Mouse (Mus musculus): ENCODE measurements around the gene 9230112D13Rik. TPM values are rescaled to one million over a fixed set of nuclear protein-coding genes. Genes with fewer than 3 reads are reported as not detected.

The 9230112D13Rik gene
- polyA plus RNA-seq, 1 experiment from 2014 or later = not detected

DNA sequence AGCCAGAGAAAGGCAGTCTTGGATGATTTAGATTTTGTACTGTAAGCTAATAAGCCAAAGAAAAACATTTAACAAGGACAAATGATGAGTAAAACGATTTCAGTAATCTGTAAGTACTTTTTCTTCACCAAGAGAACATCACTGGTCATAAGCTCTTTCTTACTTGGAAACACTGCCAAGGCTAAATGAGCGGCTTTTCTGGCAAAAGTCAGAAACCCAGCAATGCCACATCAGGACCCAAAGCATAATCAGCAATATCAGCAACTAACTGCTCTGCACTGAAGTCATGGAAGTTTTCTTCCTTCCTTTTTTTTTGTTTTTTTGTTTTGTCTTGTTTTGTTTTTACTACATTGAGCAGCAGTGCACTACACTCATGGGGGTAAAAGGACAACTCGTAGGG lies 25.3 kb downstream of the 9230112D13Rik start:
- H3K9ac ChIP-seq (replicated peaks; ENCODE audit: low read depth, low read length) = no peak overlapping the region
- peaks cover 16% of the 10 kb centered on the region for H3K4me1 ChIP-seq (replicated peaks; ENCODE audit: control insufficient read depth, insufficient read depth, low read length)
- no peak for ATAC-seq
- WGBS = 78% methylated on average over 3 of the region's 3 CpGs
- no peaks in the 10 kb centered on the region for H3K36me3 ChIP-seq (ENCODE audit: control insufficient read depth, insufficient read depth)
- H3K9me3 ChIP-seq (ENCODE audit: control insufficient read depth, low read length) = no peaks in the 10 kb centered on the region
- no peak overlapping the region for H3K27ac ChIP-seq (ENCODE audit: low read length)
- no peaks in the 10 kb centered on the region for H3K27me3 ChIP-seq (replicated peaks; ENCODE audit: control insufficient read depth, insufficient read depth, low read length)
- no peak overlapping the region for H3K4me3 ChIP-seq (replicated peaks; ENCODE audit: low read length)
- H3K4me2 ChIP-seq (ENCODE audit: low read length) = no peak overlapping the region

DNA sequence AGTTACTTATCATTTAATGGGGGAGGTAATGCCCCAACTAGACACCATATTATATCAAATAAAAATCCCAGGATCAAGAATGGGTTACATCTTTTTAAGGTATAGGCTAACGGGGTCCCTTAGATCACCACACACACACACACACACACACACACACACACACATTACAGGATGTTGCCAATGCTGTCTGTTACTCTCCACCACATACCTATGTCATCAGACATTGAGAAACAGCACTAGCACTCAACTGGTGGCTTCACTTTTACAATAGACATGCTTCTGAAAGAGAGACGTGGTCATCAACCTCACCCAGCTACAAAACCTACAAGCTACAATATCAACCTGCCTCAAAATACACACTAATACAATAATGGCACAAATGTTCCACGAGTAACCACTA lies 28.9 kb downstream of the 9230112D13Rik start:
- Histone ChIP-seq H3K27ac (ENCODE audit: low read length) (no peak overlapping the region), H3K9ac (replicated peaks; ENCODE audit: low read depth, low read length) (no peak overlapping the region), H3K27me3 (replicated peaks; ENCODE audit: control insufficient read depth, insufficient read depth, low read length) (no peaks in the 10 kb centered on the region), H3K4me3 (replicated peaks; ENCODE audit: low read length) (no peak overlapping the region), H3K4me1 (replicated peaks; ENCODE audit: control insufficient read depth, insufficient read depth, low read length) (no peaks in the 10 kb centered on the region; the same call in 1 of the 2 replicates), H3K9me3 (ENCODE audit: control insufficient read depth, low read length) (no peaks in the 10 kb centered on the region), H3K36me3 (ENCODE audit: control insufficient read depth, insufficient read depth) (no peaks in the 10 kb centered on the region), H3K4me2 (ENCODE audit: low read length) (no peak overlapping the region)
- WGBS = 96% methylated on average over 3 of the region's 3 CpGs
- ATAC-seq = no peak

DNA sequence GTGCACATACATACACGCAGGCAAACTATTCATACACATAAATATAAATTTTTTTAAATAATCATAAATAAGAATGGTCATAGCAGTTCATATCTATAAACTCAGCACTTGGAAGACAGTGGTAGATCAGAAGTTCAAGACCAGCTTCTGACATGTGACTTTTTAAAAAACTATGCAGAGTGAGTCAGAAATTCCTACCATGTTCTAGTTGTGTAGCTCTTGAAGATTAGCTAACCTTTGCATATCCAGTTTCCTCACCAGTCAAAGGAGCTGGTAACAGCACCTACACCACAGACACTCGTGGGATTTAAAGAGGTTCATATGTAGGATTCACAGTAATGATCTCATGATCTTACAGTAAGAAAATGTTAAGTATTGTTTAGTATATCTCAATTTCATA lies 29.9 kb downstream of the 9230112D13Rik start:
- Histone ChIP-seq H3K4me3 (replicated peaks; ENCODE audit: low read length) (no peak overlapping the region), H3K36me3 (ENCODE audit: control insufficient read depth, insufficient read depth) (no peaks in the 10 kb centered on the region), H3K9ac (replicated peaks; ENCODE audit: low read depth, low read length) (no peak overlapping the region), H3K27ac (ENCODE audit: low read length) (no peak overlapping the region), H3K4me1 (replicated peaks; ENCODE audit: control insufficient read depth, insufficient read depth, low read length) (no peaks in the 10 kb centered on the region; the same call in 1 of the 2 replicates), H3K4me2 (ENCODE audit: low read length) (no peak overlapping the region), H3K27me3 (replicated peaks; ENCODE audit: control insufficient read depth, insufficient read depth, low read length) (no peaks in the 10 kb centered on the region), H3K9me3 (ENCODE audit: control insufficient read depth, low read length) (no peaks in the 10 kb centered on the region)
- ATAC-seq = no peak
- WGBS = 97% methylated on average over 2 of the region's 2 CpGs

DNA sequence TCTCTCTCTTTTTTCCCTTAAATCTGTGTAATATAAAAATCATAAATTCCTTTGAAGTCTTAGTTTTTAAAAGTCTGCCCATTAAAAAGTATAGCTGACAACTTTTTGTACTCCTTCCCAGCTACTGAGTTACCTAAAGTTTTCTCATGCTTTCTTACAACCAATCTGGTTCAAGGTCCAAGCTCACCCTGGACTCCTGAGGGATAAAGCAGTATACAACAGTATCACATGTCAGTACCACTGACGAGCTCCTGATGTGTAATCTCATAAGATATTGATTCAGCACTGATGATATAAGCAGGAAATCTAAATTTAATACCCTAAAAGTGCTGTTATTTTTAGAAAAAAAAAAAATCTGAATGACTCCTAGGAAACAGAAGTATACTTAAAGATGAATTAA lies 31.6 kb downstream of the 9230112D13Rik start:
- no peak overlapping the region for H3K4me3 ChIP-seq (replicated peaks; ENCODE audit: low read length)
- H3K27me3 ChIP-seq (replicated peaks; ENCODE audit: control insufficient read depth, insufficient read depth, low read length) = no peaks in the 10 kb centered on the region
- H3K9me3 ChIP-seq (ENCODE audit: control insufficient read depth, low read length) = no peaks in the 10 kb centered on the region
- H3K4me1 ChIP-seq (replicated peaks; ENCODE audit: control insufficient read depth, insufficient read depth, low read length) = peaks cover 3% of the 10 kb centered on the region
- no peak overlapping the region for H3K27ac ChIP-seq (ENCODE audit: low read length)
- no peak overlapping the region for H3K9ac ChIP-seq (replicated peaks; ENCODE audit: low read depth, low read length)
- no peaks in the 10 kb centered on the region for H3K36me3 ChIP-seq (ENCODE audit: control insufficient read depth, insufficient read depth)
- H3K4me2 ChIP-seq (ENCODE audit: low read length) = no peak overlapping the region
- no peak for ATAC-seq
- WGBS = 87% methylated on average over 1 of the region's 1 CpGs

DNA sequence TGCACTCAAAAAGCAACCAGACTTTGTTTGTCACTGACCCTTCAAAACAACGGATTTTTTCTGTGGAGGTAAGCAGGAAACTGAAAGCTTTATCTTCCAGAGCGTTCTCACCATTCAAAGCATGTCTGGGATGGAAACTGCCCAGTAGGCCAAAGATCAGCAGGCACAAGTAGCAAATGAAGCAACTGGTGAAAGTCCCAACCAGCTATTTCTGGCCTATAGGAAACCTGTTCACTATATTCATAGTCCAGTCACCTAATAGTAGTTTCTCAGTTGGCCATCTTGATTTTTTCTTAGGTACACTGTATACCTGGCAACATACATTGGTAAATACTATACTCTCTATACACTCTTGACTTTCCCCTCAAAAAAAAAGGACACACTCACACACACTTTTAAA lies 32.7 kb downstream of the 9230112D13Rik start:
- 87% methylated on average over 2 of the region's 2 CpGs for WGBS
- ATAC-seq = no peak
- H3K27me3 ChIP-seq (replicated peaks; ENCODE audit: control insufficient read depth, insufficient read depth, low read length) = no peaks in the 10 kb centered on the region
- no peaks in the 10 kb centered on the region for H3K36me3 ChIP-seq (ENCODE audit: control insufficient read depth, insufficient read depth)
- no peak overlapping the region for H3K4me2 ChIP-seq (ENCODE audit: low read length)
- no peak overlapping the region for H3K27ac ChIP-seq (ENCODE audit: low read length)
- no peaks in the 10 kb centered on the region for H3K9me3 ChIP-seq (ENCODE audit: control insufficient read depth, low read length)
- H3K9ac ChIP-seq (replicated peaks; ENCODE audit: low read depth, low read length) = no peak overlapping the region
- H3K4me3 ChIP-seq (replicated peaks; ENCODE audit: low read length) = no peak overlapping the region
- peaks cover 7% of the 10 kb centered on the region; the same call in 1 of the 2 replicates for H3K4me1 ChIP-seq (replicated peaks; ENCODE audit: control insufficient read depth, insufficient read depth, low read length)

DNA sequence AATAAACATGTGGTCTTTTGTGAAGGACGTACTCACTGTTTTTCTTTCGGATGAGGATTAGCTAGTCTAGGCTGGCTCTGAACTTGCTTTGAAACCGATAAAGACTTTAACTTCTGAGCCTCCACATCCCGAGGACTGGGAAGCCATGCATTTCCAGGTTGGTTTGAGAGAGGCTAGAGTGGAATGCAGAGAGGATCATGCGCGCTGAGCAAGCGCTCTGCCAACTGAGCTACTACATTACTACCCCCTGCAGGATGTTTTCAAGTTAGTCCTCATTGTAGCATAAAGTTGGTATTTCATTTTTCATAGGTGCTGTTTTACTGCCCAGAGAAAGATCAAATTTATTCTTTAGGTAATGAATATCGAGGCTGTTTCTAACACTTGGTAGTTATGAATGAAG lies 36.4 kb downstream of the 9230112D13Rik start:
- H3K36me3 ChIP-seq (ENCODE audit: control insufficient read depth, insufficient read depth) = no peaks in the 10 kb centered on the region
- no peaks in the 10 kb centered on the region for H3K9me3 ChIP-seq (ENCODE audit: control insufficient read depth, low read length)
- H3K27me3 ChIP-seq (replicated peaks; ENCODE audit: control insufficient read depth, insufficient read depth, low read length) = no peaks in the 10 kb centered on the region
- H3K4me3 ChIP-seq (replicated peaks; ENCODE audit: low read length) = no peak overlapping the region
- no peak overlapping the region; the same call in 1 of the 2 replicates for H3K27ac ChIP-seq (ENCODE audit: low read length)
- no peak overlapping the region for H3K9ac ChIP-seq (replicated peaks; ENCODE audit: low read depth, low read length)
- H3K4me1 ChIP-seq (replicated peaks; ENCODE audit: control insufficient read depth, insufficient read depth, low read length) = peaks cover 15% of the 10 kb centered on the region
- H3K4me2 ChIP-seq (ENCODE audit: low read length) = no peak overlapping the region
- ATAC-seq = no peak
- 54% methylated on average over 8 of the region's 8 CpGs for WGBS

DNA sequence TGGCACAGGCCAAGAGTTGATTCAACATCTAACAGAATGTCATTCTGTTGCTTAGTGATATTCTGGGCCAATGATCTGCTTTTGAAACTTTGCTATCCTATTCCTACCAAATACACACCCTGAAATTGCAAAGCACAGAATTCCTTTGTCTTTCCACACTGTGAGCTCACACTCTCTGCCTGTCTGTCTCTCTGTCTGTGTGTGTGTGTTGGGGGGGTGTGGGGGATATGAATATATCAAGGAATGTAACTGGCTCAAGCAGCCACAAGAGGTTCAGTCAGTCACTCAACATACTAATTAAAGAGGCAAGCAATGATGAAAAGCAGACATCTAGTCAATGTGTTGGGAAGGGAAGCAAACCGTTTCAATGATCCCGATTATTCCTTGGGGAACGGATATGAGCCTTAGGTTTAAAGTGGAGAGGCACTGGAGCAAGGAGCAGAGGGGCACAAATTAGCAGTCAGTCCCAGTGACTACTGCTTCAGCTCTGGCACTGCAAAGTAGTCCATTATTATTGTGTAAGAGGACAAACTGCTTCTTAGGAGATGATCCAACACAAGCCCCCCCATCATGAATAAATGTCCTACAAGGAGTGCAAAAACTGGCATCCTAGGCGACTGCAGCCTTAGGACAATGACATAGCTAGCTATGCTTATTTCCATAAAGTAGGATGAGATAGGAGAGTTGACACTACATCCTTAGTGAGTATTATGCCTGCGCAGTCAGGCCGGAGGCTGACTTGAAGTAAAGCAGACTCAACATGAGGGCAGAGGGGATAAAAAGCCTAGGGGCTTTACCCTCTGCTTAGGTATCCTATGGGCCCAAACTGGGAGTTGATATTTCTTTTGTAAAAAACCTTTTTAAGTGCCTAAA lies 38.9 kb downstream of the 9230112D13Rik start:
- Histone ChIP-seq H3K4me1 (replicated peaks; ENCODE audit: control insufficient read depth, insufficient read depth, low read length) (peaks cover 15% of the 10 kb centered on the region), H3K9me3 (ENCODE audit: control insufficient read depth, low read length) (no peaks in the 10 kb centered on the region), H3K4me3 (replicated peaks; ENCODE audit: low read length) (no peak overlapping the region), H3K27me3 (replicated peaks; ENCODE audit: control insufficient read depth, insufficient read depth, low read length) (no peaks in the 10 kb centered on the region), H3K9ac (replicated peaks; ENCODE audit: low read depth, low read length) (no peak overlapping the region), H3K27ac (ENCODE audit: low read length) (peak overlapping the region; percentile 47), H3K4me2 (ENCODE audit: low read length) (no peak overlapping the region), H3K36me3 (ENCODE audit: control insufficient read depth, insufficient read depth) (no peaks in the 10 kb centered on the region)
- ATAC-seq = peak; percentile 81; the same call in 1 of the 2 replicates
- WGBS = 43% methylated on average over 6 of the region's 6 CpGs

DNA sequence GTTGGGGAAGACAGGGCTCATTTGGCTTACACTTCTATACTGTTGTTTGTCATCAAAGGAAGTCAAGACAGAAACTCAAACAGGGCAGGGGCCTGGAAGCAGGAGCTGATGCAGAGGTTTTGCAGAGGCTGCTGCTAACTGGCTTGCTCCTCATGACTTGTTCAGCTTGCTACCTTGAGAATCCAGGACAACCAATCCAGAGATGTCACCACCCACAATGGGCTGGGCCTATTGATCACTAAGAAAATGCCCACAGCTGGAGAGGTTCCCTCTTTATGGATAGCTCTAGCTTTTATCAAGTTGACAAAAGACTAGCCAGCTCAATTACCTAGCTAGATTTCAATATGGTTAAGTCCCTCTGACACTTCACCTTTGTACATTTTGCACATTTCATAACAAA lies 51.0 kb downstream of the 9230112D13Rik start:
- no peak overlapping the region for H3K9ac ChIP-seq (replicated peaks; ENCODE audit: low read depth, low read length)
- no peak for ATAC-seq

DNA sequence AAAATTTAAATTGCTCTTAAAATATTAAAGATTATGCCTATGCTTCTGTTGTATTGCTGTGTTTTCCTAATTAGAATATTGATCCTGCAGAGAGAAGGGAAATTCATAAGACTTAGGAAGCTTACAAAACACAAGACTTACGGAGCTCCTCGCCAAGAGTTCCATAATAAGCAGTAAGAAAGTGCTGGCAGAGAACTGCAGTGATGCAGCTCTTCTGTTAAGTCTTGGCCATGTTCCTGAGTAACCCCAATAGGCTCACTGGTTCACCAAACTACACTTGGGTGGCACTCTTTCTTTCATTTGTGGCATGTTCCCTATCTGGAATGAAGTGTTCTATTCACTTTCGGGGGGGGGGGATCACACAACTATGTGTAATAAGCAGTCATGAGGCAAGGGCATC lies 56.3 kb downstream of the 9230112D13Rik start:
- Histone ChIP-seq H3K9me3 (ENCODE audit: control insufficient read depth, low read length) (no peaks in the 10 kb centered on the region), H3K4me1 (replicated peaks; ENCODE audit: control insufficient read depth, insufficient read depth, low read length) (peaks cover 3% of the 10 kb centered on the region; the same call in 1 of the 2 replicates), H3K27ac (ENCODE audit: low read length) (no peak overlapping the region), H3K27me3 (replicated peaks; ENCODE audit: control insufficient read depth, insufficient read depth, low read length) (no peaks in the 10 kb centered on the region), H3K36me3 (ENCODE audit: control insufficient read depth, insufficient read depth) (no peaks in the 10 kb centered on the region), H3K9ac (replicated peaks; ENCODE audit: low read depth, low read length) (no peak overlapping the region), H3K4me2 (ENCODE audit: low read length) (no peak overlapping the region), H3K4me3 (replicated peaks; ENCODE audit: low read length) (no peak overlapping the region)
- no peak; the same call in 1 of the 2 replicates for ATAC-seq
- 37% methylated on average over 3 of the region's 3 CpGs for WGBS

More for the DNA sequence above, 51.0 kb downstream of the 9230112D13Rik start:
- Histone ChIP-seq H3K9me3 (ENCODE audit: control insufficient read depth, low read length) (no peaks in the 10 kb centered on the region), H3K4me3 (replicated peaks; ENCODE audit: low read length) (no peak overlapping the region), H3K27me3 (replicated peaks; ENCODE audit: control insufficient read depth, insufficient read depth, low read length) (no peaks in the 10 kb centered on the region), H3K27ac (ENCODE audit: low read length) (no peak overlapping the region), H3K4me1 (replicated peaks; ENCODE audit: control insufficient read depth, insufficient read depth, low read length) (peaks cover 2% of the 10 kb centered on the region; the same call in 1 of the 2 replicates), H3K4me2 (ENCODE audit: low read length) (no peak overlapping the region), H3K36me3 (ENCODE audit: control insufficient read depth, insufficient read depth) (no peaks in the 10 kb centered on the region)
